Mouse (Mus musculus) kidney, embryonic 15.5 days (tissue): ENCODE measurements around the gene Zfp326. TPM values are rescaled to one million over a fixed set of nuclear protein-coding genes. Genes with fewer than 3 reads are reported as not detected.

ENCODE experiments used
- ATAC-seq: fragments of 200-750 bp; cut with Nextera tagmentation; replicated peaks from 2 replicates; pipeline ENCODE4 v1.8.0; 2017; ENCODE audit warnings: moderate TSS enrichment; ENCODE audit not compliant: low FRiP score
- H3K27ac ChIP-seq: fragments of 300-500 bp; sonication (generic); 2 replicates; pipeline ENCODE4 v1.5.1; 2015; ENCODE audit warnings: mild to moderate bottlenecking, inconsistent platforms
- H3K27me3 ChIP-seq: fragments of 300-500 bp; sonication (generic); 2 replicates; pipeline ENCODE4 v1.6.1; 2015; ENCODE audit warnings: inconsistent platforms
- H3K36me3 ChIP-seq: fragments of 300-500 bp; sonication (generic); 2 replicates; pipeline ENCODE4 v1.6.1; 2015; ENCODE audit warnings: inconsistent platforms
- H3K4me1 ChIP-seq: fragments of 300-500 bp; sonication (generic); 2 replicates; pipeline ENCODE4 v1.6.1; 2015; ENCODE audit warnings: inconsistent platforms
- H3K4me2 ChIP-seq: fragments of 300-500 bp; sonication (generic); 2 replicates; pipeline ENCODE4 v1.6.1; 2015; ENCODE audit warnings: moderate library complexity, mild to moderate bottlenecking, inconsistent platforms
- H3K4me3 ChIP-seq: fragments of 300-500 bp; sonication (generic); replicated peaks from 2 replicates; pipeline ENCODE4 v1.5.1; 2015; ENCODE audit warnings: mild to moderate bottlenecking, inconsistent platforms
- H3K9ac ChIP-seq: fragments of 300-500 bp; sonication (generic); 2 replicates; pipeline ENCODE4 v1.6.1; 2015; ENCODE audit warnings: mild to moderate bottlenecking, inconsistent platforms
- H3K9me3 ChIP-seq: fragments of 300-500 bp; sonication (generic); replicated peaks from 2 replicates; pipeline ENCODE4 v1.6.1; 2016; ENCODE audit warnings: inconsistent platforms
- WGBS: fragments of 180-500 bp; shearing (Covaris S2); methylation state at CpG from one replicate; pipeline ENCODE4 v1.1.7; 2015; ENCODE audit warnings: mixed read lengths; 5-methylcytosine and 5-hydroxymethylcytosine counted together
- polyA plus RNA-seq: library from polyadenylated mRNA; unstranded; fragments of >200 nt; fragmentation: Nextera tagmentation; extraction: Ambion mirVana; gene quantifications from 2 replicates; pipeline ENCODE4 v1.2.1, GENCODE M21; 2015

Zfp326 gene
- 47.0 and 50.8 TPM in 2 replicates for polyA plus RNA-seq

DNA sequence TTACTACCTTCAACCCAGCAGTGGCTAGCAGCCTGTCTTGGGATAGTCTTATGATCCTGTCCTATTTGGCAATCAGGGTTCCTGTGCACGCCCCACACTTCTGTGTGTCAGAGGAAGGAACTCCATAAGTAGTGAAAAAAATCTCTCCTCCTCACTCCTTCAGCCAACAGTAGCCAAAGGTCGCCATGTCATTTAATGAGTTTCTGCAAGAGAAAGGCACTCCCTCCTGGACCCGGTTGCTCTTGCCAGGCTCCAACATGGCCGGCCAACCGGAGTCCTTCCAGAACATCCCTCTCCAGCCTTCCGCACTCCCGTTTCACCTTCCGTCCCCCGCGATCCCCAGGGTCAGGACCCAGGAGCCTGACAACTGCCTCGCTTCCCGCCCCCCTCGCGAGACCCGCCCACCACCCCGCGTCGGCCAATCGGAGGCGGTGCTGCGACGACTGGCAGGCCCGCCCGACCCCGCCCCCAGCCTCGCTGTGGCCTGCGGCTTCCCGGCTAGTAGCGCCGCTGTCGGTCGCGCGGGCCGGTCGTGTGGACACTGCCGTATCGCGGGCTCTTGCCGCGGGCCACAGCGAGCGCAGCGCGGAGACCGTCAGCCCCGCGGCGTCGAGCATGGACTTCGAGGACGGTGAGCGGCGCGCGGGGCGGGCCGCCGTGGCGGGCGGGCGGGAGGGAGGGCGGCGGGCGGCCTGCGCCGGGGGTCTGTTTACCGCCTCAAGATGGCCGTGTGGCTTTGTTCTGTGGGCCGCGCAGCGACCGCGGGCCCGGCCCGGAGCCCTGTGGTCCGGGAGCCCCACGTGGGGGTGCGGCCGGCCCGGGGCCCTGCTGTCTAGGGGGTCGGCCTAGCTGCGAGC is at the start of gene Zfp326:
Gene Zfp326 (plus strand): TSS at position 498 of the 857 bp plus-strand sequence.
- peak within 1 kb of the TSS; percentile 73 for H3K4me2 ChIP-seq
- no peaks in the 10 kb centered on the region for H3K27me3 ChIP-seq
- peak within 1 kb of the TSS; percentile 83 for H3K4me3 ChIP-seq
- peak; percentile 97 for ATAC-seq
- H3K27ac ChIP-seq = peak within 1 kb of the TSS; percentile 84
- peaks cover 26% of the 10 kb centered on the region for H3K4me1 ChIP-seq
- H3K9ac ChIP-seq = peak within 1 kb of the TSS; percentile 97
- H3K36me3 ChIP-seq = 0 out of 2 replicates have a peak, but pooled peaks cover 5% of the 10 kb centered on the region
- H3K9me3 ChIP-seq = no peaks in the 10 kb centered on the region
- under 1% methylated on average over 57 of the region's 83 CpGs for WGBS

DNA sequence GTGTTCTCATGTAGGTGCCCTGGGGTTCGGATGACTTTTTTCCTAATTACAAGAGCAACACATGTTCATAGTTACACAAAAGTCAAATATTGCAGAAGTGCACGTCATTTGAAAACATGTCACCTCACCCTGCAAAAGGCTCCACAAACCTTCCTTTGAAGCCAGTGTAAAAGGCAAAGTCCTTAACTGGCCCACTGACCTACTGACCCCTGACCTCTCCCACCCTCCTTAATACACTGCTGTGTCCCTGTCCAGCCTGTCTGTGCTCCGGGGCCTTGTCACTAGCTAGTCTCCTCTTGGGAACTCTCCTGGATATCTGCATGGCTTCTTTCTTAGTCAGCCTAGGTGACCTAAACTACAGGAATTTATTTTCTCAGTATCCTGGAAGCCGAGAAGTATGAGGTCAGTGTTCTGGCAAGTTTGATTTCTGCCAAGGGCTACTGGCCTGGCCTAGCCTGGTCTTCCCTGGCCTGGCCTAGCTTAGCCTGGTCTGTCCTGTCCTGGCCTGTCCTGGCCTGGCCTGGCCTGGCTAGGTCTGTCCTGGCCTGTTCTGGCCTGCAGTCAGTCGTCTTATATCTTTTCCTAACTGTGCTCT is 49.4 kb upstream of the Zfp326 start:
- H3K27me3 ChIP-seq = no peaks in the 10 kb centered on the region
- peaks cover 31% of the 10 kb centered on the region for H3K4me1 ChIP-seq
- no peak overlapping the region for H3K4me2 ChIP-seq
- H3K36me3 ChIP-seq = no peaks in the 10 kb centered on the region
- H3K9ac ChIP-seq = no peak overlapping the region
- H3K27ac ChIP-seq = no peak overlapping the region
- ATAC-seq = no peak
- no peaks in the 10 kb centered on the region for H3K9me3 ChIP-seq
- no peak overlapping the region for H3K4me3 ChIP-seq
- WGBS = 80% methylated on average over 5 of the region's 5 CpGs

DNA sequence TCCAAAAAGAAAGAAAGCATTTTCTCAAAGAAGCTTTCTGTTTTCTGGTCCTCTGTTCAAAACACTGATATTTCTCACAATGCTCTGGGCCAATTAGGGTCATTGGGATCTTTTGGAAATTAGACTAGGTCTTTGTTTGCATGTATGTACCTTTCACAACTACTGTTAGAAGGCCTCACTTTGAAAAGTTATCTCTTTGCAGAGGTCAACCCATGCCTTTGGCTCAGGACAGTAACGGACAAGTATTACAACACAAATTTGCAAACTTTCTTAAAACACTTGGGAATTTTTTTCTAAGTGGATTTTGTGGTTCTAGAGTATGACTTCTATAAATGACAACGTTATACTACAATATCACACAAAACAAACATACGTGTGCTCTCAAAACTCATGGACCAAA is 48.3 kb upstream of the Zfp326 start:
- Histone ChIP-seq H3K27me3 (no peaks in the 10 kb centered on the region), H3K4me1 (peaks cover 26% of the 10 kb centered on the region), H3K27ac (no peak overlapping the region), H3K36me3 (no peaks in the 10 kb centered on the region), H3K9me3 (no peaks in the 10 kb centered on the region), H3K4me3 (no peak overlapping the region), H3K4me2 (no peak overlapping the region), H3K9ac (no peak overlapping the region)
- ATAC-seq = no peak
- 95% methylated on average over 3 of the region's 3 CpGs for WGBS

DNA sequence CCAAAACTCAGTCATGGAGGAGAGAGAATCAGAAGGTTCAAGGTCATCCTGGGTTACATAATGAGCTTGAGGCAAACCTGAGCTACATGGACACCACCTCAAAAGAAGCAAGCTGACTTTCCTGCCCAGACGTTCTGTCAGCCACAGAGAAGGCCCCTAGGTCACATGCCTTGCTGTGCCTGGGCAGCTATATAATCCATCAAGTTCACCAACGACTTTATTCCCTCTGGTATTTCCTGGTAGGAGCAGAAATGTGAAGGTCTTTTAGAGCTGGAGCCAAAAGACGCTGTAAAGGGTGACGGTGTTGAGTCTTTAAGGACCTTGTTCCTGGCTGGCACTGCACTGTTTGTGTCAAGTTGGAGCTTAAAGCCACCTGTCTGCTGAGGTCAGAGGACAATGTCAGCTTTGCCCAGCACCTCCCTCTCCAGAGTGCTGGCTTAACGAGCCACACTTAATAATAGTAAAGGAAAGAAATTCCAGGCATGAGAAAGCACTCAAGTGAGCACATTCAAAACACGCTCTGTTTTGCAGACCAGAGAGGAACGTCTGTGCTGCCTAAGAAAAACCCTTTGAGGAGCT is 47.3 kb upstream of the Zfp326 start:
- Histone ChIP-seq H3K9me3 (no peaks in the 10 kb centered on the region), H3K9ac (no peak overlapping the region), H3K4me3 (no peak overlapping the region), H3K27ac (peak overlapping the region; percentile 70), H3K36me3 (no peaks in the 10 kb centered on the region), H3K4me2 (no peak overlapping the region), H3K27me3 (no peaks in the 10 kb centered on the region), H3K4me1 (peaks cover 23% of the 10 kb centered on the region)
- 0 out of 2 replicates have a peak, but pooled peaks have one; percentile 31 for ATAC-seq
- WGBS = 18% methylated on average over 7 of the region's 7 CpGs

DNA sequence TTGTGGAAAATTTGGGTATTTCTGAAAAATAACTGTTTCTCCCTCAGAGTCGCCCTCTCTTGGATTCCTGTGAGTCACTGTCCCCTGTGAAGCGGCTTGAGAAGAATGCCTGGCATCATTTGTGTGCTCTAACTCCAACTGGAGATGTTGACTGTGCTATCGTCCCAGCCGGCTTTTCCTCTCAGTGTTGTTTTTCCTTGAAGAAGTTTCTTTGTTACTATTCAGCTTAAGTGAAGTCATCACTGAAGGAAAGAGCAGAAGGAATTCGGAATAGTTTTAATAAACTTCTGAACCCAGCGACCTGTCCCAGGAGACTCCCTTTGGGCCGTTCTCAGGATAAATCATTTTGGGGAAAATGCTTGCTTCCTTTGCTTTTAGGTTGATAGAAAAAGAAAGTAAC is 44.2 kb upstream of the Zfp326 start:
- Histone ChIP-seq H3K4me3 (no peak overlapping the region), H3K27ac (peak overlapping the region; percentile 22), H3K9me3 (no peaks in the 10 kb centered on the region), H3K9ac (no peak overlapping the region), H3K4me2 (no peak overlapping the region), H3K27me3 (no peaks in the 10 kb centered on the region), H3K4me1 (peaks cover 19% of the 10 kb centered on the region), H3K36me3 (no peaks in the 10 kb centered on the region)
- WGBS = 51% methylated on average over 7 of the region's 7 CpGs
- no peak for ATAC-seq

DNA sequence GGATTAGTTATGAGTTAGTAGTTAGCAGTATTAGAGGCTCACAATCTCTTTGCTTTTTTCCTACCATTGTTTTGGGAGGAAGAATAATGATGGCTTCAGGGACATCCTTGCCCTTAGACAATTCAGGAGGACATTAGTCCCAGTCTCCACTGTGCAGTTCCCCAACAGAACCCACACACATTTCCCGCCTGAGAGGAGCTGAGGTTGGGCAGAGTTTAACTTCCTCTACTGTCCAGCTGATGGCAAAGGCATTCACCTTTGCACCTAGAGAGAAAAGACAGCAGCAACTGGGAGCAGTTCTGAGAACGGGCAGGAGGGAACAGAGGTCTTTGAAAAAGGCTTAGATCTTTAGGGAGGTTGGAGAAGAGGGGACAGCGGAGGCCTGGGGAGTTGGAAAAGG is 42.4 kb upstream of the Zfp326 start:
- no peaks in the 10 kb centered on the region for H3K36me3 ChIP-seq
- H3K9me3 ChIP-seq = no peaks in the 10 kb centered on the region
- no peak overlapping the region for H3K4me3 ChIP-seq
- peaks cover 19% of the 10 kb centered on the region for H3K4me1 ChIP-seq
- no peak for ATAC-seq
- H3K27ac ChIP-seq = 0 out of 2 replicates have a peak overlapping the region, but pooled peaks have one; percentile 39
- H3K4me2 ChIP-seq = no peak overlapping the region
- no peak overlapping the region for H3K9ac ChIP-seq
- no peaks in the 10 kb centered on the region for H3K27me3 ChIP-seq
- WGBS = 43% methylated on average over 3 of the region's 3 CpGs

DNA sequence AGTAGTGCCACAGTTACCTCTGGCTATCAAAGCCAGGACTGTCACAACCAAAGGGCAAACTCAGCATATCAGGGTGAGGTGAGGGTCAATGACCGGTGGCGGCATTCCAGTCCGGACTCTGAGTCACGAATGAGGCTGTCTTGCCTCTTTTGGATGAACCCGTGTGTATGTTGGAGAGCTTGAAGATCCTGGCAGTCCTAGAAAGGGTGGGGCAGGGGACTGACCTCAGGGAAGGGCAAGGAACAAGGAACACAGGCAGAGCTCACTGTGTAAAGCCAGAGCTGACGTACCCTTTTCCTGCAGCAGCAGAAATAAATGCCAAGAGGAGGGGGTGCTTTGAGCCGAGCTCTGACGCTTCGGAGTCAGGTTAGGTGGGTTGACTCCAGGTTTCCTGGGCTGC is 40.4 kb upstream of the Zfp326 start:
- no peak for ATAC-seq
- Histone ChIP-seq H3K4me3 (no peak overlapping the region), H3K27ac (no peak overlapping the region), H3K9me3 (no peaks in the 10 kb centered on the region; the same call in 1 of the 2 replicates), H3K4me1 (peaks cover 12% of the 10 kb centered on the region), H3K9ac (no peak overlapping the region), H3K36me3 (no peaks in the 10 kb centered on the region), H3K4me2 (no peak overlapping the region), H3K27me3 (no peaks in the 10 kb centered on the region)
- WGBS = 71% methylated on average over 9 of the region's 9 CpGs

DNA sequence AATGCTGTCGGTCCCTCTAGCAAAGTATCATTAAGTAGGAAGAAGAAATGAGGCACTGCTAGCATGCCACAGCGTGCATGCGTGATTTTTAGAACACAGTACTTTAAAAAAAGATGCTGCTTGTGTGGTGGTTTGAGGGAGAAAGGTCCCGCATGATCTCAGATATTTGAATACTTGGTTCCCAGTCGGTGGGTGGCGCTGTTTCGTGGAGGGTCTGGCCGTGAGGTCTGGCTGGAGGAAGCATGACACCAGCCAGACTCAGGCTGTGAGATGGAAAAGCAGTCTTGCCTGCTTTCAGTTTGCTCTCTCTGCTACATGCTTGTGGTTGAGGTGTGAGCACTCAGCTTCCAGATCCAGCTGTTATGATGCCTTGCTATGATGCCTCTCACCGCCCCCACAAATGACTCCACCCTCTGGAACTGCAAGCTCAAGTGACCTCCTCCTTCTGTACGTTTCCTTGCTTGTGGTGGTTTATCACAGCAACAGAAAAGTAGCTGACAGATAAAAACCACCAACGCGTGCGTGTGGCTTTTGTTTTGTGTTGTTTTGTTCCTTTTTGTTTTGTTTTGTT is 36.5 kb upstream of the Zfp326 start:
- Histone ChIP-seq H3K4me1 (peaks cover 6% of the 10 kb centered on the region; the same call in 1 of the 2 replicates), H3K27me3 (no peaks in the 10 kb centered on the region), H3K36me3 (no peaks in the 10 kb centered on the region), H3K27ac (no peak overlapping the region), H3K4me2 (no peak overlapping the region), H3K9me3 (no peaks in the 10 kb centered on the region; the same call in 1 of the 2 replicates), H3K9ac (no peak overlapping the region), H3K4me3 (no peak overlapping the region)
- ATAC-seq = no peak
- WGBS = 77% methylated on average over 13 of the region's 13 CpGs

DNA sequence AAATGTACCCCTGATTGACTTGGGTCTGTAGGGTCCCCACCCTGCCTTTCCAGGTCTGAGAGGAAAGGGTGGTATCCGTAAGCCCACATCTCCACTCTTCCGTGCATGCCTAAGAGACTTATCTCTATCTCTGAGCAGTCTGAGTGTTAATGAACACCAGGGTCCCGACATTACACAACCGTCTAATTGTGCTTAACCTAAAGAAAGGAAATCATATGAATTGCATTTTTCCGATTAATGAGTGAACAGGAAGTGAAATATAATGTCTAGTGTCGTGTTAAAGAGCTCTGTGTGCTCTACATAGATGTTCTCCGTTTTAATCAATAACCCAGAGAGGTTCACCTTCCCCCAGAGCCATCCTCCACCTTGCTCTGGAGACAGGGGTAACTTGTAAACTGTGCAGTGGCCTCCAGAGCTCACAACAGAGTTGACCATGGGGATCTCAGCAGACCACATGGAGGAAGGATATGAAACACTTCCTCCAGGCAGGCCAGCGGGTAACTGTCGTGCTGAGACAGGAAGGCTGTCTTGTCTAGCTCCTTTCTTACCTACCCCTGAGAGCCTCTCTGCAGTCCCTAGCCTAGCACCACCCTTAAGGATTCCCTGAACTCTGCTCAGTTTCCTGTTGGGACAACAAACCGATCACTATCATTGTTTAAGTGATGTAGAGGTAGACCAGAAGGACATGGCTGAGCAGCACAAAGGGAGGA is 32.2 kb upstream of the Zfp326 start:
- no peak overlapping the region for H3K9ac ChIP-seq
- no peak for ATAC-seq
- H3K36me3 ChIP-seq = no peaks in the 10 kb centered on the region
- H3K4me1 ChIP-seq = 0 out of 2 replicates have a peak, but pooled peaks cover 1% of the 10 kb centered on the region
- no peak overlapping the region for H3K4me3 ChIP-seq
- H3K27me3 ChIP-seq = no peaks in the 10 kb centered on the region
- WGBS = 81% methylated on average over 10 of the region's 10 CpGs
- no peak overlapping the region for H3K27ac ChIP-seq
- H3K4me2 ChIP-seq = no peak overlapping the region
- H3K9me3 ChIP-seq = no peaks in the 10 kb centered on the region; the same call in 1 of the 2 replicates

DNA sequence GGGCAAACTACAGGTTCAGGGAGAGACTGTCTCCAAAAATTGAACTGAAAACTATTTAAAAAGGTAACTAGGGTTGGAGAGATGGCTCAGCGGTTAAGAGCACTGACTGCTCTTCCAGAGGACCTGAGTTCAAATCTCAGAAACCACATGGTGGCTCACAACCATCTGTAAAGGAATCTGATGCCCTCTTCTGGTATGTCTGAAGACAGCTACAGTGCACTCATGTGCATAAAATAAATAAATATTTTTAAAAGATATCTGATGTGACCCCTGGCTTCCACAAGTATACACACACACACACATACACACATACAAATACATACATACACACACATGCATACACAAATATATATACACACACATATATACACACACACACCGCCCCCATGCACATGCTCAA is 31.3 kb upstream of the Zfp326 start:
- H3K9me3 ChIP-seq = no peaks in the 10 kb centered on the region
- no peak overlapping the region for H3K4me3 ChIP-seq
- H3K4me2 ChIP-seq = no peak overlapping the region
- 95% methylated on average over 2 of the region's 2 CpGs for WGBS
- no peaks in the 10 kb centered on the region for H3K36me3 ChIP-seq
- H3K4me1 ChIP-seq = 0 out of 2 replicates have a peak, but pooled peaks cover 6% of the 10 kb centered on the region
- no peak overlapping the region for H3K9ac ChIP-seq
- no peak overlapping the region for H3K27ac ChIP-seq
- ATAC-seq = no peak
- no peaks in the 10 kb centered on the region for H3K27me3 ChIP-seq

DNA sequence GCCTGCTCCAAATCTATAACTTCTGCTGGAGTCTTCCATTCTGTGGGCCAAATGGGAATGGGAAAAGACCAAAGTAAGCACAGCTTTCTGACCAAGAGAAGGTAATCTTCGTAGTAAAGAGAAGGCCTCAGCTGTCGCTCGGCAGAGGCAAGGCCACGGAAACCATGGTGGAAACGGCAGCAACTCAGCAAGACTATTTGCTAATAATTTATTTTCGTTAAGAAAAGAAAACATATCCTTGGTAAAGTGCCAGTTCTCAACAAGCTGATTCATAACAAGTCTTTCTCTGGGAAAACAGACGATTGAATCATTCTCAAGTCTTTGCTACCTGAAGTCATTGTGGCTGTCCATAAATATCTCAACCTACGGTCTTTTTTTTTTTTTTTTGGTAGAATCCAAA is 28.6 kb upstream of the Zfp326 start:
- WGBS = 68% methylated on average over 8 of the region's 8 CpGs
- no peak for ATAC-seq
- Histone ChIP-seq H3K9me3 (no peaks in the 10 kb centered on the region), H3K27me3 (no peaks in the 10 kb centered on the region), H3K4me3 (no peak overlapping the region), H3K4me1 (0 out of 2 replicates have a peak, but pooled peaks cover 6% of the 10 kb centered on the region), H3K9ac (no peak overlapping the region), H3K36me3 (no peaks in the 10 kb centered on the region), H3K27ac (no peak overlapping the region), H3K4me2 (no peak overlapping the region)
